Mouse (Mus musculus) B cell, adult 2 months (primary cell): ENCODE data around the gene Nkain4.
A peak's percentile ranks its signal among the peaks of the same experiment; 100 is the strongest.

Experiments
- DNase-seq, 2 experiments: peaks; one replicate each; pipeline ENCODE4 v3.0.0; 2022

The Nkain4 gene

DNA sequence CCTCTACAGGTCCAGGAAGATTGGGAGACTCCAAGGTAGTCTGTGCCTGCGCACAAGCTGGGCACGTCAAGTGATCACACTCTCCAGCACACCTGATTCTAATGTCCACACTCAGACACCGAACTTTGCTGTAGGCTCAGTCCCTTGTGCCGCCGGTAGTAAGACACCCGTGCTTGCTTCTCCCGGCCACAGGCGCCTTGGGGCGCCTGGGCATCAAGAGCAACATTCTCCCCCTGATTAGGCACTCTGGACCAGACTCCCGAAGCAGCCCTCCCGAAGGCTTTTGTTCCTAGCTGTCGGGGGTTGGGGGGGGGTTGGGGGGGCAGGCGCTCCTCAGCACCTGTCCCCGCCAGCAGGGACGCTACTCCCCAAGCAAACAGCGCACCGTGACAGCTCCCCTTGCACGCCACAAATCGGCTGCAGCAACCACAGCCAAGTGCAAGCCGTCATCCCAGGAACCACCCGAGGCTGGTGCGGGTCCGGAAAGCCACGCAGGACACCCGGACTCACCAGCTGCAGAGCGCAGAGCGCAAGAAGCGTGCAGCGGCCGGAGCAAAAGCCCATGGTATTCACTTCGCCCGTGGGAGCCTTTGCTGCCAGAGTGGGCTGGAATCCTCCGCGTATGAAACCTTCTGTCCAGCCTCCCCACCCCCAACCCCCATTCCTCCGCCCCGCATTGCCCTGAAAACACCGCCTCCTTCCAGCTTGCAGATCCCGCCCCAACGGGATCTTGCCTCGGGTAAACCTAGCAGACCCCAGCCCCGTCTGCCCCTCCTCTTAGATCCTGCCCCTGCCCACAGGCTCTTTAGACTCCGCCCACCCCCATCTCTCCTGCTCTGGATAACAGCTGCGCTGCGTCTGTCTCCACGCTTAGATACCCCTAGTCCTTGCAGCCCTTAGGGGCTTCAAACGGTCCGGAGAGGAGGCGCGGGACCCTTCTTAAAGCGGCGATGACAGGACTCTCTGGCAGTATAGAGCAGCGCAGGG is at the start of gene Nkain4:
TSS of gene Nkain4 (minus strand) at position 639 of the 987 bp plus-strand sequence.
- DNase-seq, result peak; percentile 9 to 18

DNA sequence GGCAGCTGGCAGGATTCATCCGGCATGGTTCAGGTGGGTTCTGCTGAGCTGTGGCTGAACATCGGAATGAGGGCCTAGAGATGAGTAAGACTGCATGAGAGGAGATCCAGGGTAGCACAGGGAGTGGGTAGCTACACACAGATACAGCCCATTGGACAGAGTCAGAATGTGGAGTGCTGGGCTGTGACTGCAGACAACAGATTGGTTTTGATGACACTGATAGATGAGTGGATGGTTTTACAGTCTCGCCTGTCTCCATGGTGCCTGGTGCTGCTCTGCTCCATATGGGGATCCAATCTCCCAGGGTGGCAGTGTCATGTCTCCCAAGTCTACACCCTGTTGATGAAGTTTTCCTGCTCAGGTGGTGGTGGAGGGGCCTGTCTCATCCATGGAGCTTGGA is 42.4 kb upstream of the Nkain4 start:
- DNase-seq, result no peak

- peak; percentile 42 to 43 for DNase-seq
These were observed 41.9 kb upstream of the Nkain4 start for GRCm38 (mm10) chr2:180996436-180996835.

GRCm38 (mm10) chr2:180995457-180995856 is 41.0 kb upstream of the Nkain4 start:
- no peak for DNase-seq

DNA sequence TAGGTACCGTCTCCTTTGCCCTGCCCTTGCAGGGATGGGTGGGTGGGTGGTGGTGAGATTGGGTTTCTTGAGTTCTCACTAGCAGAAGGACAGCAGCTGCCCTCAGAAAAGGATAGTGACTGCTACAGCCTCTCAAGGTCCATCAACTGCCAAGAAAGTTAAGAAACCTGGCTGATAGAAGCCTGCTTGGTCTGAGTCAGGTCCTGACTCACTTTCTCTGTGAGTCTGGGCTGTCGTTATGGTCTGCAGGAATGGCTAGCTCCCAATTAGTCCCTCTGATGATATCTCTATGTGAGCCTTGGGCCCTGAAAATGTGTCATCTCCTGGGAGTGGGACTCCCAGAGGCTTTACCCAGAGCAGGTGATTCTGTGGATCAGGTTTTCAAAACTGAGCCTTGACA is 39.9 kb upstream of the Nkain4 start:
- no peak for DNase-seq

- no peak for DNase-seq
These were observed 35.8 kb upstream of the Nkain4 start for GRCm38 (mm10) chr2:180990347-180990746.

- DNase-seq, result no peak
These were observed 34.4 kb upstream of the Nkain4 start for GRCm38 (mm10) chr2:180988948-180989347.

GRCm38 (mm10) chr2:180988347-180988913 is 33.9 kb upstream of the Nkain4 start:
- no peak for DNase-seq

DNA sequence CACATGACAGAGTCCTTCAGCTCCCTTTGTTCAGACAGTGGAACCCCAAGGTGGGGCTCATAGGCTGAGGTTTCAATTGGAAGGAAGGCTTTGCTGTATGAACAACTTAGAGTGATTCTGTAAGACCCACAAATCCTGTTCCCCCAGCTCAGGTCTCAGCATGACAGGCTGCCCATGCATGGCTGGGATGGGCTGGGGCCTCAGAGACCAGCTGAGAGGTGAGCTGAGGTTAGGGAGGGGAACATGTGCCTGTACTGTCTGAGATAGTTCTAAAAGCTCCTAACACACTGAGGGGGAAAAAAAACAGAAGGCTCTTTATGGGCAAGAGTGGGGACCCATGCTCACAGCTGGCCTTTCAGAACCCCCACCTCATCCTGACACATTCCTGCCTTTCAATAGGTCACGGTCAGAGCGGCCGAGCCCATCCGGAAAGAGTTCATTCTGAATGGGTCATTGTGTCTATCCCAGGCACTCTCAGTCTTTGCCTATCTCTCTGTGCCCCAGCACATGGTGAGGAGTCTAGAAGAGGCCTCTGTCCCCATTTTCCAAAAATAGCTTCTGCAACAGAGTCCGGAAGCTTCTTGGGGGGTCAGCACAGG is 33.0 kb upstream of the Nkain4 start:
- no peak for DNase-seq

GRCm38 (mm10) chr2:180987001-180987400 is 32.5 kb upstream of the Nkain4 start:
- no peak for DNase-seq

DNA sequence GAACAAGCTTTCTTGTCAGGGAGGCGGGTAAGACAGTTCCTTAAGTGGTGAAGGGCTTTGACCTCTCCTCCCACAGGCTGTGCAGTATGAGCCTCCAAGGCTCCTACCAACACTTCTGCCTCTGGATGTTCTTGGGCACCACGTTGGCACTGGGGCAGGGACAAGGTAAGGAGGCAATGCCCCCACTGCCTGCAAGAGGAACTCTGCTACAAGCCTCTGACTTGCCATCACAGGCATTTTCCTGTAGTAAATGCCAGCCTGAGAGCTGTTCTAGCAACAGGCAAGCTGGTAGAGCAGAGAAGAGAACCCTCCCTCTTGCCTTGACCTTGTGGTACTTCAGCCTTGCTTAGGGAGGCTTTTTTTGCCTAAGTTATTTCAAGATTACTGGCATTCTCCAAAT is 31.9 kb upstream of the Nkain4 start, which contains the start of gene Col20a1:
TSS of gene Col20a1 (plus strand) at position 87 of the 400 bp plus-strand sequence.
- no peak for DNase-seq

DNA sequence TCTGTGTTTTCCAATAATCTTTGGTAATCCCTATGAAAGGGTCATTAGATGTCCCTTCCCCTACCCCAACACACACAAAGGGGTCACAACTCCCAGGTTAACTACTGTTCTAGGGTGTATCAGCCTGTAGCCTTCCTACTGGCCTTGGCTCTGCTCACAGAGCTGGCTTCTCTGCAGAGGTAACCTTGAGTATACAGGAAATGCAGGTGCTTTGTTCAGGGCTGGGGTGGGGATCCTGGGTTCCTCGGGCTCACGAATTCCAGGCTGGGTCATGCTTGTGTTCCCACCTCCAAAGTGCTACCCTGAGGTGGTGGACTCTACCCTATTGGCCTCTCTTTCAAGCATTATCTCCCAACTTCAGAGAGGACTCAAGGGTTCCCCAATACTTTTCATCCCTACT is 31.1 kb upstream of the Nkain4 start:
- DNase-seq, result no peak

DNA sequence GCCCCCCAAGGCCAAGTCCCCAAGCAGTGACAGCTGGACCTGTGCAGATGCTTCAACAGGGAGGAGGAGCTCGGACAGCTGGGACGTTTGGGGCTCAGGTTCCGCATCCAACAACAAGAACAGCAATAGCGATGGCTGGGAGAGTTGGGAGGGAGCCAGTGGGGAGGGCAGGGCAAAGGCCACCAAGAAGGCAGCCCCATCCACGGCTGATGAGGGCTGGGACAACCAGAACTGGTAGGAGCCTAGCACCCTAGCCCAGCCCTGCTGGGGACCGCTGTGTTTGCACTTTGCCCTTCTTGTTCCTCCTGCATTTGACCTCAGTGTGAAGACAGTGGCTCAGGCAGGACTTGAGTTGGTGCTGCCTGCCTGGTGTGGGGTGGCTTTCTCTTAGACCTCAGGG is 26.6 kb upstream of the Nkain4 start:
- no peak for DNase-seq

DNA sequence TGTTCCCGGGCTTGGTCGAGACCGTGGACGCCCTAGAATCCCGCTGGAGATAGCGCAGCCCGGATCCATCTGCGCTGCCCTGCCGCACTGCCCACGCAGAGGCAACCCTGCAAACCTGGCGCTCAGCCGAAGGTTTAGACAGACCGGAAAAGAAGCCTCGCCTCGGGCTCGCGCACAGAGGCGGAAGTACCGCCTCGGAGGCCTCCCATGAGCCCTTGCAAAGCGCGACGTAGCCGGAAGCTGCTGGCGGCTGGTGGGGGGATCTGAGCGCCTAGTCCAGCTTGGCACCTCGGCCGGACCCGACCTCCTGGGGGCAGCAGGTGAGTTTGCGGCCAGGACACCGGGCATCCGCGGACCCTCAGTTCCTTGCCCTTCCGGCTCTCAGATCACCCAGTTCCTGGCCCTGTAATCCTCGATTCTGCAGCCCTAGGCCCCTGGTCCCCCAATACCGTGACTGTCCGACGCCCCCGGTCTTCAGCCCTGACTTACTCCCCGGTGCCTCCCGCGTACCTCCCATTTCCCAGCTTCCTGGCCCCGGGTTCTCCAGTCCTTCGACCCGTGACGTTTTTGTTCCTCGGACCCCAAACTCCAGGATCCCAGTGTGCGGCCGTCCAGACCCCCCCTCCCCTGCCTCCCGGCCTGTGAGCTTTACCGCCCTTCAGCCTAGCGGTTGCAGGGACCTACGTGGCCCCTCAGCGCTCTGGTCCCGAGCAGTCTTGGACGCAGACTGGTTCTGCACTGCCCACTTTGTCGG is 12.7 kb upstream of the Nkain4 start, which contains the start of gene Arfgap1:
TSS of gene Arfgap1 (plus strand) at position 216 of the 754 bp plus-strand sequence.
- DNase-seq, result peak; percentile 88

DNA sequence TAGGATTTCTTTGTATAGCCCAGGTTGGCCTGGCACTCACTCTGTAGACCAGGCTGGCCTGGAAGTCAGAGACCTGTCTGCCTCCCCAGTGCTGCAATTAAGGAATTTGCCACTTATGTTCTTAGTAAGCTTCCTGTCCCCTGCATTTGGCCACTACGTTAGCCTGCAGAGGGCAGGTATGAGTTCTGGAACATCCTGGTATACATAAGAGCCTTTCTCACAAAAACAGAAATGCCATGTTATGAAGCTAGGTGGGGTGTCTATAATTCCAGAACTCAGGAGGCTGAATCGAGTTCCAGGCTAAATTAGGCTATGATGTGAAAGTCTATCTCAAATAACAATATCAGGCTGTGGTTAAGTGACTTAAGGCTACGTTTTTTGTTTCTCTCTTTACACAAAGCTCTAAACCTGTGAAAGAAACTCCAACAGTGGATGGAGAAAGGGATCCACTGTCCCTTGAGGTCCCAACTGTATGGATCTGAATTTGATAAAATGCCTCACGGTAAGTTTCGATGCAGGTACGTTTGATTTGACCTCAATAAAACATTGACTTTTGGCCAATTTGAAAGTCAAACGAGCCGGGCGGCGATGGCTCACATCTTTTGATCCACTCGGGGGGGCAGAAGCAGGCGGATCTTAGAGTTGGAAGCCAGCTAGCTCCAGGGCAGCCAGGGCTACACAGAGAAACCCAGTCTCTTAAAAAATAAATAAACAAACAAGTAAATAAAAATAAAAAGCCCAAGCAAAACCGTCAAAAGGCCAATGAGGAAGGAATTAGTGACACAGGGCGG is 11.8 kb upstream of the Nkain4 start:
- DNase-seq, result peak; percentile 35 to 41

- DNase-seq, result peak; percentile 78 to 79
These were observed 9.5 kb upstream of the Nkain4 start for GRCm38 (mm10) chr2:180963956-180964355.

DNA sequence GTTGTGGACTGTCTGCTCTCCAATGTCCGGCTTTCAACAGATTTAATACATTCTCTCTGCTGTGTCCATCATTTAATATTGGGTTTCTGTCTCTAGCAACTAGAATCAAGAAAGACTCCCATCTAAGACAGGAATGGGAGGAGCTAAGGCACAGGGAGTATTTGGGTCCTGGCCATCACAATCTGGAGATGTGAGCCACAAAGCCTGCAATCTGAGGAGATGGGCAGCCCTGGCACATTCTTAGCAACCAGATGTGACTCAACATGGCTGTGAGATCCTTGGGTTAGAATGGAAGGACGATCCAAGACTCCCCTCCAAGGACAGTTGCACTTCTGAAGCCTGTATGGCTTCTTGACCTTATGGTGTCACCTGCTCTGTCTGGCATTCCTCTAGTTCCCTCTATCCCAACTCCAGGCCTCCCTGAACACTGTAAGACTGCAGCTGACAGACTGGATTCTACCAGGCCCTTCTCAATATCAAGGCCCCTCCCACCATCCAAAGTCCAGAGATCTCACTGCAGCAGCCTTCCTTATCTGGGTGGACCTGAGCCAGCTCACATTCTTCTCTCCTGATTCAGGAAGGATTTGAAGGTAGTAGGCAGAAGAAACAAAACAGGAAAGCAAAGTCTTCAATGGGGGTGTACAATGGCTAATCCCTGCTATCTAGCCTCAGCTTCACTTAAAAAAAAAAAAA is 8.3 kb upstream of the Nkain4 start:
- DNase-seq, result no peak

GRCm38 (mm10) chr2:180960187-180960586 is 5.7 kb upstream of the Nkain4 start:
- DNase-seq, result no peak

- DNase-seq, result no peak
These were observed 5.1 kb upstream of the Nkain4 start for GRCm38 (mm10) chr2:180959605-180960004.

DNA sequence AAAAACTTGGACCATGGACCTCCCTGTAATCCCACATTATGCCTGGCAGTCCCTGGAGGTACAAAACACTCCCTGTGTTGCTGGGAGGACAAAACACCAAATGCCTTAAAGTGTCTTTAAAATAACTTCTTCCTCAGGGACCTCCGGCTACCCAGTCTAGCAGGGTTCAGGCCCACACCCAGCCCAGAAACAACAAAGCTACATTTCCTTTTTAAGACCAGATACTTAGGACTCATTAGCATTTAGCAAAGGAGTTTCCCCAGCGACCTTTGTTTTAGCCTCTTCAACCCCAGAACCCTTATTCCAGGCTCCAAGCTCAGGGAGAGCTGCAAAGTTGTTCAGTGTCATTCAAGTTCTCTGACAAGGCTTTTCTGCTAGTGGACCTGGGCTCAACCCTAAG is 861 bp downstream of the Nkain4 start:
- no peak for DNase-seq

- DNase-seq, result no peak
These were observed 1.7 kb downstream of the Nkain4 start for GRCm38 (mm10) chr2:180952731-180953171.
